Mouse (Mus musculus) liver, embryonic 15.5 days (tissue): ENCODE results near the gene Bet1l. TPM values are rescaled to one million over a fixed set of nuclear protein-coding genes. Genes with fewer than 3 reads are reported as not detected.
"Not testable (repeated sequence)": the region's sequence is repeated elsewhere in the genome, so short reads cannot be mapped to it uniquely, and the experiment has no call there.

Experiments used
- ATAC-seq: fragments of 200-750 bp; cut with Nextera tagmentation; 2 replicates; pipeline ENCODE4 v1.8.0; 2017; ENCODE audit warnings: moderate number of reproducible peaks, mild to moderate bottlenecking, moderate library complexity; ENCODE audit not compliant: insufficient read depth
- H3K27ac ChIP-seq: fragments of 300-500 bp; sonication (generic); replicated peaks from 2 replicates; pipeline ENCODE4 v1.5.1; 2015; ENCODE audit warnings: mild to moderate bottlenecking, inconsistent platforms
- H3K27me3 ChIP-seq: fragments of 300-500 bp; sonication (generic); 2 replicates; pipeline ENCODE4 v1.6.1; 2015; ENCODE audit warnings: mild to moderate bottlenecking, inconsistent platforms
- H3K36me3 ChIP-seq: fragments of 300-500 bp; sonication (generic); replicated peaks from 2 replicates; pipeline ENCODE4 v1.6.1; 2015; ENCODE audit warnings: moderate library complexity, mild to moderate bottlenecking, inconsistent platforms
- H3K4me1 ChIP-seq: fragments of 300-500 bp; sonication (generic); replicated peaks from 2 replicates; pipeline ENCODE4 v1.6.1; 2015; ENCODE audit warnings: inconsistent platforms
- H3K4me2 ChIP-seq: fragments of 300-500 bp; sonication (generic); 2 replicates; pipeline ENCODE4 v1.6.1; 2015; ENCODE audit warnings: moderate library complexity, mild to moderate bottlenecking, inconsistent platforms
- H3K4me3 ChIP-seq: fragments of 300-500 bp; sonication (generic); replicated peaks from 2 replicates; pipeline ENCODE4 v1.5.1; 2015; ENCODE audit warnings: mild to moderate bottlenecking, inconsistent platforms
- H3K9ac ChIP-seq: fragments of 300-500 bp; sonication (generic); 2 replicates; pipeline ENCODE4 v1.6.1; 2015; ENCODE audit warnings: moderate library complexity, mild to moderate bottlenecking, inconsistent platforms
- H3K9me3 ChIP-seq: fragments of 300-500 bp; sonication (generic); replicated peaks from 2 replicates; pipeline ENCODE4 v1.6.1; 2016; ENCODE audit warnings: inconsistent platforms
- WGBS: fragments of 180-500 bp; shearing (Covaris S2); methylation state at CpG from one replicate; pipeline ENCODE4 v1.1.7; 2015; ENCODE audit warnings: mixed read lengths; ENCODE audit not compliant: insufficient replicate concordance; 5-methylcytosine and 5-hydroxymethylcytosine counted together
- polyA plus RNA-seq: library from polyadenylated mRNA; unstranded; fragments of >200 nt; fragmentation: Nextera tagmentation; extraction: Ambion mirVana; gene quantifications from 2 replicates; pipeline ENCODE4 v1.2.1, GENCODE M21; 2015

The Bet1l gene
- polyA plus RNA-seq, 1 experiment from 2014 or later, result 20.3 TPM

DNA sequence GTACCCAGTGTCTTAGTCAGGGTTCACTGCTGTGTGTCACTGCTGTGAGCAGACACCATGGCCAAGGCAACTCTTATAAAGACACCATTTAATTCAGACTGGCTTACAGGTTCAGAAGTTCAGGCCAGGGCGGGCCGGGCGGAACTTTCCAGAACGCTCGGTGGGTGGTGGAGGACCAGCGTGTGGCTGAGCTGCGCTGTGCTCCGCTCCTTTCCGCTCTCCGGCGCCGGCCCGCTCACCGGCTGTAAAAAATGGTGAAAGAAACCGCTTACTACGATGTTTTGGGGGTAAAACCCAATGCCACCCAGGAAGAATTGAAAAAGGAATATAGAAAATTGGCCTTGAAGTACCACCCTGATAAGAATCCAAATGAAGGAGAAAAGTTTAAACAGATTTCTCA lies 33.3 kb upstream of the Bet1l start:
- WGBS, result 91% methylated on average over 16 of the region's 16 CpGs
- H3K9ac ChIP-seq, H3K9me3 ChIP-seq, ATAC-seq, H3K27me3 ChIP-seq, H3K4me2 ChIP-seq, H3K4me3 ChIP-seq, H3K27ac ChIP-seq, H3K4me1 ChIP-seq: not testable (repeated sequence)
- peaks cover 77% of the 10 kb centered on the region for H3K36me3 ChIP-seq

DNA sequence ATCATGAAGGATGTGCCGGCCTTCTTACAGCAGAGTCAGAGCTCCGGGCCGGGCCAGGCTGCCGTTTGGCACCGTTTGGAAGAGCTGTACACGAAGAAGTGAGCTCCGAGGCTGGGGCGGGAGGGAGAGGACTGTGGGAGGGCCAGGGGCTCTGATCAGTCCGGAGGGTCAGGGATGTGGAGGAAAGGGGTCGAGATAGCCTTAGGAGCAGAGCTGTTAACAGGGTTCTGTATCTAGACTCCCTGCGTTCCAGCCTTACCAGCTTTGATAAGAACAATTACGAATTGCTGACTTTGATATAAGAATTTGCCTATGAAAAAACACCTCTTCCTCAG lies 25.1 kb upstream of the Bet1l start:
- ATAC-seq, result peak; percentile 14

DNA sequence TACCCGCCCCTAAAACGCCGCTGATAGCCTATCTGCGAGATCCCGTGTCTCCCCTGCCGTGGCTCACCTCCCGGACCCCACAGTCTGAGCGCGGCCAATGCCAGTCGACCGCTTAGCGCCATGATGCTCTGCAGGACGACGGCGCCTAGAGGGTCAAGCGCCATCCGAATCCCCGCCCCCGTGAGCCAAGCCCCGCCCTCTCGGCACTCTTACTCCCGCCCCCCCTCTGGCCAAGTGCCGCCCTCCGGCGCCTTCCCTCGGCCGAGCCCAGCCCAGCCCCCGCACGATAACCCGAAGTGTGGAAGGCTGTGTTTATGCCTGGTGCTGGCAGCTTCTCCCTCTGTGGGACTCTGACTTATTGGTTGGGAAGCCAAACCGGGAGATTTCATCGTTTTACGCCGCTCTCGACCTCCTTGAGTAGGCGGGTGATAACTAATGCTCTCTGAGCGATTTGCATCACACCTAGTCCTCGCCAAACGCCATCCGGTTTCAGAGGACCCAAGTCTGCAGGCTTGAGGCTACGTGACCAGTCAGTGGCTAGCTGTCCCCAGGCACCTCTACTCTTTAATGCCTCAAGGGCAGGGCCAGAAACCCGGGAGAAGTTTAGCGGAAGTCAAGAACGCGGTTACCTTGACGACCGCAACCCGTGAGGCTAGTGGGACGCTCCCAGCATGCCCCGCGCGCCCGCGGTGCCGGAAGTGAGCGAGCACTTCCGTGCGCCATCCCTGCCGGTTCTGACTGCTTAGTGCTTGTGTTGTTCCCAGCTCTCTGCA lies 24.5 kb upstream of the Bet1l start, which contains the start of the genes Psmd13 and Sirt3:
Gene Psmd13, plus strand, starts transcription at position 273 of the 773 bp plus-strand sequence.
Gene Sirt3, minus strand, starts transcription at position 614 of the 773 bp plus-strand sequence.
- Histone ChIP-seq H3K4me2 (peak within 1 kb of the TSS; percentile 94), H3K9ac (peak within 1 kb of the TSS; percentile 84), H3K36me3 (peaks cover 34% of the 10 kb centered on the region), H3K27me3 (no peaks in the 10 kb centered on the region), H3K27ac (peak within 1 kb of the TSS; percentile 90), H3K4me3 (peak within 1 kb of the TSS; percentile 76), H3K9me3 (no peaks in the 10 kb centered on the region), H3K4me1 (peaks cover 42% of the 10 kb centered on the region)
- WGBS, result under 1% methylated on average over 59 of the region's 59 CpGs
- peak; percentile 94 for ATAC-seq

More for the DNA sequence above, 25.1 kb upstream of the Bet1l start:
- Histone ChIP-seq H3K27me3 (no peaks in the 10 kb centered on the region), H3K9ac (peak overlapping the region; percentile 84), H3K9me3 (no peaks in the 10 kb centered on the region), H3K4me1 (peaks cover 42% of the 10 kb centered on the region), H3K36me3 (peaks cover 38% of the 10 kb centered on the region), H3K27ac (peak overlapping the region; percentile 90), H3K4me2 (peak overlapping the region; percentile 94), H3K4me3 (peak overlapping the region; percentile 76)
- WGBS, result under 1% methylated on average over 12 of the region's 12 CpGs

DNA sequence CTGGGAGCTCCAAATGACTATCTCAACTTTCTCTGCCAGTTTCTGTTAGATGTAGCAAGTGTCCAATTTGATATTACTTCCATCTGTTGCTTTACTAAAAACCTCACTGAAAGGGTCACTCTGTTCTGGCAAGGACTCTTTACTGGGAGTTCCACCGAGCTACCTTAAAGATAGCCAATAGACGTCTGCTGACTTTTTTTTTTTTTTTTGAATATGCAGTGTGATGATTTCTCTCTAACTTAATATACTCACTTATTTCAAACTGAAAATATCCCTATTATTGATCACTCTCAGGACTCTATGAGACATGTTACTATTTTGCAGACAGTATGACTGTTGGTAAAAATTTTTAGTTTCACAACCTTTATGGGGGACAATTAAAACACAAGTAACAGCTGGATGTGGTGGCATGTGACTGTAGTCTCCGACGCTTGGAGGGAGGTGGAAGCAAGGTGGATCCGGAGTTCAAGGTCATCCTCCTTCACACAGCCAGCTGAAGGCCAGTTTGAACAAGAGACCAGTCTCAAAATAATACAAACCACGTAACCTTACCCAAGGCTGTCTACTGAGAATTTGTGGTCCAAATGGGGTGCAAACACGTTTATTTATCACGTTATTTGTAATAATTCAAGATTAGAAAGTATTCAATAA lies 23.6 kb upstream of the Bet1l start:
- Histone ChIP-seq H3K4me3 (peak overlapping the region; percentile 76), H3K27ac (peak overlapping the region; percentile 90), H3K4me1 (peaks cover 42% of the 10 kb centered on the region), H3K9me3 (no peaks in the 10 kb centered on the region), H3K9ac (peak overlapping the region; percentile 84), H3K27me3 (no peaks in the 10 kb centered on the region), H3K4me2 (peak overlapping the region; percentile 94), H3K36me3 (peaks cover 33% of the 10 kb centered on the region)
- WGBS, result 2% methylated on average over 8 of the region's 8 CpGs
- ATAC-seq, result no peak

DNA sequence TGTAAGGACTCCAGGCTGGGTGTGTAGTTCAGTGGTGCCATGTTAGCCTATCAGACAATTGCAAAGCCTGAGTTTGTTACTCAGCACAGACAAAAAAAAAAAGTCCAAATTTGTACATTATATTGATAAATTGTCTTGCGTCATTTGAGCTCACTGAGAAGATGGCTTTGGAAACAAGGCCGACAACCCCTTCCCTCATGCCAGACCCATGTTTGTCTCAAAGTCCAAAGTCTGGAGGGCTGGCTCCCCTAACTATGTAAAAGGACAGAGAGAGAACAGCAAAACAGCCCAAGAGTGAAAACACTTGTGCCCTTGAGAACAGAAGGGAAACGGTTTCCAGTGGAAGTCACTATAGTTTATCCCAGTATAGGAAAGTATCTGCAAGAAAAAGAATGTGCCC lies 23.0 kb upstream of the Bet1l start:
- Histone ChIP-seq H3K9ac (peak overlapping the region; percentile 84; the same call in 1 of the 2 replicates), H3K4me3 (peak overlapping the region; percentile 76), H3K4me2 (peak overlapping the region; percentile 94), H3K9me3 (no peaks in the 10 kb centered on the region), H3K4me1 (peaks cover 42% of the 10 kb centered on the region), H3K27me3 (no peaks in the 10 kb centered on the region), H3K27ac (peak overlapping the region; percentile 90), H3K36me3 (peaks cover 34% of the 10 kb centered on the region)
- no peak for ATAC-seq
- 49% methylated on average over 3 of the region's 3 CpGs for WGBS

DNA sequence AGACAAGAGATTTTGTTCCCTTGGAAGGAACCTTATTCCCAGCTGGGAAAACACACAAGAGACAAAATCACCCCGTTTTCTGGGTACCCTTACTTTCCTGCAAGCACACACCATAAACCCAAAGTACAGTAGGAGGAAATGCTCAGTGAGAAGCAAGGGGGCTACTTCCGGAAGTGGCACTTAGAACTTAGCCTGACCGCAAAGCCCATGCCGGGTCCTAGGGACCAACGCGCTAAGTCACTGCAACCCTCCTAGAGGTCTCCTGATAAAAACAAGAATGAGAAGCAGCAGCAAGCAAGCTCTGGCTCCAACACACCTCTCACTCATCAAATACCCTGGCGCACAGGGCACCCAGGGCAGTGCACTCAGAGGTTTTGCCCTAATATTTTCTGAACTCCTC lies 22.0 kb upstream of the Bet1l start:
- no peak for ATAC-seq
- peak overlapping the region; percentile 7; the same call in 1 of the 2 replicates for H3K4me3 ChIP-seq
- H3K4me2 ChIP-seq, result peak overlapping the region; percentile 94
- 0 out of 2 replicates have a peak overlapping the region, but pooled peaks have one; percentile 4 for H3K27ac ChIP-seq
- no peak overlapping the region for H3K9ac ChIP-seq
- no peaks in the 10 kb centered on the region for H3K9me3 ChIP-seq
- no peaks in the 10 kb centered on the region for H3K27me3 ChIP-seq
- peaks cover 42% of the 10 kb centered on the region for H3K4me1 ChIP-seq
- H3K36me3 ChIP-seq, result peaks cover 36% of the 10 kb centered on the region
- 26% methylated on average over 7 of the region's 7 CpGs for WGBS

DNA sequence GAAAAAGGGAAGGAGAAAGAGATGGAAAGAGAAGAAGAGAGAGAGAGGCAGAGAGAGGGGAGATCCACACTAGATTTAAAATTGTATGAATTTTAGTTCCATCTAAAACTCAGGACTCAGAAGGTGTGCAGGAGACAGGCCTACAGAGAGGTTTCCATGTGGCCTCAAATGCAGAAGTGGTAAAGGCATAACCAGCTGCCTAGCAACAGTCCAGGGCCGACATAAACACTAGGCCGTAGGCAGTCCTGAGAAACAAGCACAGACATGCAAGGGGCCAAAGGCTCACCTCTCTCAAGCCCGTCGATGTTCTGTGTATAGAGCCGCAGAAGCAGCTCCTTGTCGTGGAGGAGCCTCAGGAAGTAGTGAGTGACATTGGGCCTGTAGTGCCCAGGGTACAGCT lies 20.0 kb upstream of the Bet1l start:
- Histone ChIP-seq H3K9ac (no peak overlapping the region), H3K4me2 (no peak overlapping the region), H3K36me3 (peaks cover 40% of the 10 kb centered on the region), H3K27me3 (no peaks in the 10 kb centered on the region), H3K27ac (no peak overlapping the region), H3K4me3 (no peak overlapping the region), H3K4me1 (peaks cover 28% of the 10 kb centered on the region), H3K9me3 (no peaks in the 10 kb centered on the region)
- 58% methylated on average over 6 of the region's 6 CpGs for WGBS
- ATAC-seq, result no peak

DNA sequence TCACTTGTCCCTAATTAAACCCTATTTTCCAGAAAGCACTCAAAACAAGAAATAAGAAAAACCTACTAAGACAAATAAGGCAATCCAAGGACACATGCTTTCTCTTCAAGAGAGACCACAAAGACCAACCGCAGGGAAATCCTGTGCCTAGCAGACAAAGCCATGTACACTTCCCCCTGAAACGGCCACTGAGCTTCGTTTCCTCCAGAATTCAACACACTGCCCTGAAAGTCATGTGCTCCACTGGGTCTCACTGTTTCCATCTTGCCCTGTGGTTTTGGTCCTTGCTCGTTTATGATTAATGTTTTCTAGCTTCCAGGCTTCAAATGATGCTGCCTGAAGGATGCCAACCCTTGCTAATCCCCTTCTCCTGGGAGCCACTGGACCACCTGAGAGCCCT lies 16.8 kb upstream of the Bet1l start:
- WGBS, result 15% methylated on average over 4 of the region's 4 CpGs
- H3K9ac ChIP-seq, result no peak overlapping the region
- no peak overlapping the region for H3K4me3 ChIP-seq
- H3K4me1 ChIP-seq, result peaks cover 8% of the 10 kb centered on the region
- no peak for ATAC-seq
- no peak overlapping the region for H3K4me2 ChIP-seq
- H3K9me3 ChIP-seq, result no peaks in the 10 kb centered on the region
- H3K27ac ChIP-seq, result no peak overlapping the region
- no peaks in the 10 kb centered on the region for H3K27me3 ChIP-seq
- H3K36me3 ChIP-seq, result peaks cover 61% of the 10 kb centered on the region

DNA sequence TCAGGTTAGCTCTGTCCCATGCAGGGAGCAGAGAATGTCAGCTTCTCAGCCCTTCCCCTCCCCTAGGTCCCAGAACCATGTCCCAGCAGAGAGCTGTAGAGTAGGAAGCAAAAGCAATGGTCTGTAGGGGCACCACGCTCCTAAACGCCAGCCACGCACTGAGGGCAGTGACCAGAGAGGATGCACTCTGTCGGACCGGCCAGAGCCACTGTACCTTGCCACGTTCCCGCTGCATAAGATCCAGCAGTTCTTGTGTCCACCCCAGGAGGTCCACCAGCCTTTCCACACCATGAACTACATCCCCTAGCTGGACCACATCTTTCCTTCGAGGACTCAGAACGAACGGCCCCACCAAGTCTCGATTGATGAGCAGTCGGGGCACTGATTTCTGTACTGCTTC lies 7.4 kb upstream of the Bet1l start:
- Histone ChIP-seq H3K27ac (no peak overlapping the region), H3K9me3 (no peaks in the 10 kb centered on the region), H3K4me3 (no peak overlapping the region), H3K36me3 (peaks cover 87% of the 10 kb centered on the region), H3K27me3 (no peaks in the 10 kb centered on the region), H3K4me2 (no peak overlapping the region), H3K4me1 (no peaks in the 10 kb centered on the region), H3K9ac (no peak overlapping the region)
- no peak for ATAC-seq
- WGBS, result 70% methylated on average over 12 of the region's 12 CpGs

DNA sequence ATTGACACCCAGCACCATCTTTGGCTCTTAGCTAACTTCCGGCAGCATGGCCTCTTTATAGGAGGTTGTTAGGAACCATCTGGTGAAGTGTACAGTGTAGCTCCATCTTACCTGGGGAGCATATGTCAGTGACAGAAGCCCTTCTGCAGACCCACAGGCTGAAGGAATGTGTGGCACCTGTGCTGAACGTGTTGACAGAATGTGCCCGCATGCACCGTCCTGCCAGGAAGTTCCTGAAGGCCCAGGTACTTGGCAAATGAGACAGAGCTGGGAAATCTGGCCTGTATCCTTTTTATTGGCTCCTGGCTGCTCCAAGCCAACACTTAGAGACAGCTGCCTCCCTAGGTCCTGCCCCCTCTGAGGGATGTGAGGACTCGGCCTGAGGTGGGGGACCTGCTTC lies 3.4 kb upstream of the Bet1l start:
- no peak for ATAC-seq
- 84% methylated on average over 5 of the region's 5 CpGs for WGBS

DNA sequence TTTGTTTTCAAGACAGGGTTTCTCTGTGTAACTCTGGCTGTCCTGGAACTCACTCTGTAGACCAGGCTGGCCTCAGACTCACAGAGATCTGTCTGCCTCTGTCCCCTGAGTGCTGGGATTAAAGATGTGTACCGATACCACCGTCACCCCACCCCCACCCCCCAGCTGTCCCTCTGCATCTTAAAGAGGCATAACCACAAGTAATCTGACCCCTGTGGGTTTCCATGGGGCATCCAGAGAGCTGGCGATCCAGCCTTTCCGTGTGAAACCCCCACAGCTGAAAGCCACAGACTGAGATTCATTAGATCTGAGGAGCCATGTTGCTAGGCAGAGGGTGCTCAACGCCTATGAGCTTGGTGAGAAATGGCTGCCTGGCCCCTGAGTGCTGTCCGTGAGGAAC lies 2.6 kb upstream of the Bet1l start:
- 68% methylated on average over 6 of the region's 6 CpGs for WGBS
- Histone ChIP-seq H3K4me2 (no peak overlapping the region), H3K27ac (no peak overlapping the region), H3K27me3 (no peaks in the 10 kb centered on the region), H3K4me1 (peaks cover 36% of the 10 kb centered on the region), H3K9ac (no peak overlapping the region), H3K36me3 (peaks cover 69% of the 10 kb centered on the region), H3K9me3 (no peaks in the 10 kb centered on the region), H3K4me3 (no peak overlapping the region)
- ATAC-seq, result no peak

More for the DNA sequence above, 3.4 kb upstream of the Bet1l start:
- no peak overlapping the region for H3K4me3 ChIP-seq
- no peak overlapping the region for H3K9ac ChIP-seq
- no peak overlapping the region for H3K4me2 ChIP-seq
- peaks cover 76% of the 10 kb centered on the region for H3K36me3 ChIP-seq
- peaks cover 28% of the 10 kb centered on the region for H3K4me1 ChIP-seq
- H3K27me3 ChIP-seq, result no peaks in the 10 kb centered on the region
- H3K9me3 ChIP-seq, result no peaks in the 10 kb centered on the region
- no peak overlapping the region for H3K27ac ChIP-seq
